8 mouse cellular contexts compared by ENCODE assay signal in genomic region chr1:74303509-74304338, GRCm38 (mm10). TPM values are rescaled to one million over a fixed set of nuclear protein-coding genes. Genes with fewer than 3 reads are reported as not detected.
DNase-seq lines count a peak whose midpoint lies in the region; ATAC-seq and TF ChIP-seq lines count a peak whose summit lies in the region.

No protein-coding gene starts in this region.

- peak; percentile 52 for DNase-seq in CH12.LX (ENCODE audit: extremely low read depth)
- DNase-seq in lung, adult 2 months = peak; percentile 86
- peak; percentile 31 for DNase-seq in thymus, adult 2 months

- TF ChIP-seq POLR2A in CH12.LX (IDR thresholded peaks at IDR 0.05; ENCODE audit: low read depth, low read length) = peak; percentile 63; the same call in 1 of the 2 replicates
- TF ChIP-seq POLR2A in bone marrow macrophage, adult 2 months (IDR thresholded peaks at IDR 0.05; ENCODE audit: borderline replicate concordance, low read depth, low read length) = 0 out of 2 replicates have a peak, but pooled peaks have one; percentile 27
- TF ChIP-seq POLR2A in embryonic fibroblast, embryonic 13.5 days (IDR thresholded peaks at IDR 0.05; ENCODE audit: low read depth, low read length) = peak; percentile 89
- TF ChIP-seq POLR2A in lung, adult 2 months (IDR thresholded peaks at IDR 0.05; ENCODE audit: borderline replicate concordance, extremely low read depth, low read depth, low read length) = peak; percentile 80
- no peak for TF ChIP-seq POLR2A in thymus, adult 2 months (IDR thresholded peaks at IDR 0.05; ENCODE audit: control insufficient read depth, extremely low read depth, insufficient read depth, low read length, poor library complexity)

- in situ Hi-C loops in CH12.LX (cut with MboI; ENCODE audit: low pct_ligation_motif_present, low pct_unique_long_range_greater_than_20kb, low sequenced_read_pairs) = no loop called here

- peaks cover 2% of the 10 kb centered on the region for H3K9me3 ChIP-seq in CH12.LX (replicated peaks; ENCODE audit: low read length)
- H3K9me3 ChIP-seq in heart, embryonic 14.5 days (ENCODE audit: control insufficient read depth, low read length) = no peaks in the 10 kb centered on the region
- no peaks in the 10 kb centered on the region for H3K9me3 ChIP-seq in kidney, embryonic 16.5 days (ENCODE audit: low read length)
- no peaks in the 10 kb centered on the region for H3K9me3 ChIP-seq in neural tube, embryonic 14.5 days (ENCODE audit: control insufficient read depth, low read length)

- ATAC-seq in heart, embryonic 14.5 days (ENCODE audit: insufficient number of reproducible peaks, insufficient read depth, low FRiP score, low read depth) = peak; percentile 79
- peak; percentile 95 for ATAC-seq in kidney, embryonic 16.5 days (ENCODE audit: low FRiP score, low TSS enrichment)
- peak; percentile 75; the same call in 1 of the 2 replicates for ATAC-seq in neural tube, embryonic 14.5 days (ENCODE audit: low read depth)

- H3K36me3 ChIP-seq in CH12.LX (replicated peaks in 1 of 2; ENCODE audit: control insufficient read depth in 1 of 2, insufficient read depth in 1 of 2, low read length in 1 of 2) = peaks cover 0 to 26% of the 10 kb centered on the region in 2 experiments
- H3K36me3 ChIP-seq in heart, embryonic 14.5 days (ENCODE audit: control insufficient read depth, insufficient read depth, low read length) = peaks cover 13% of the 10 kb centered on the region; the same call in 1 of the 2 replicates
- H3K36me3 ChIP-seq in kidney, embryonic 16.5 days (ENCODE audit: insufficient read depth, low read length) = no peaks in the 10 kb centered on the region
- H3K36me3 ChIP-seq in neural tube, embryonic 14.5 days (ENCODE audit: control insufficient read depth, insufficient read depth, low read length) = no peaks in the 10 kb centered on the region
- no peaks in the 10 kb centered on the region for H3K36me3 ChIP-seq in thymus, adult 2 months (ENCODE audit: control insufficient read depth, insufficient read depth, low read length)

- H3K9ac ChIP-seq in CH12.LX (ENCODE audit: insufficient read depth, low read depth) = peak overlapping the region; percentile 61
- peak overlapping the region; percentile 92 for H3K9ac ChIP-seq in heart, embryonic 14.5 days (ENCODE audit: low read length)
- peak overlapping the region; percentile 78 for H3K9ac ChIP-seq in kidney, embryonic 16.5 days (replicated peaks; ENCODE audit: low read length)
- H3K9ac ChIP-seq in neural tube, embryonic 14.5 days (replicated peaks; ENCODE audit: low read depth, low read length) = peak overlapping the region; percentile 43

- H3K79me2 ChIP-seq in CH12.LX (replicated peaks; ENCODE audit: control insufficient read depth, extremely low read depth, insufficient read depth, poor library complexity, severe bottlenecking) = peaks cover 24% of the 10 kb centered on the region

- H3K4me1 ChIP-seq in CH12.LX (ENCODE audit: control insufficient read depth in 1 of 2, insufficient read depth in 2 of 2) = peaks cover 14 to 67% of the 10 kb centered on the region in 2 experiments
- H3K4me1 ChIP-seq in bone marrow macrophage, adult 2 months (ENCODE audit: control insufficient read depth, insufficient read depth, low read length) = peaks cover 60% of the 10 kb centered on the region
- peaks cover 19% of the 10 kb centered on the region for H3K4me1 ChIP-seq in embryonic fibroblast, embryonic 13.5 days (ENCODE audit: control insufficient read depth, insufficient read depth, low read length)
- H3K4me1 ChIP-seq in heart, embryonic 14.5 days (ENCODE audit: control insufficient read depth in 2 of 2, insufficient read depth in 2 of 2, low read length in 2 of 2) = peaks cover 21 to 58% of the 10 kb centered on the region in 2 experiments
- H3K4me1 ChIP-seq in kidney, embryonic 16.5 days (ENCODE audit: insufficient read depth, low read length) = peaks cover 24% of the 10 kb centered on the region
- H3K4me1 ChIP-seq in lung, adult 2 months (ENCODE audit: control insufficient read depth, insufficient read depth, low read length) = peaks cover 38% of the 10 kb centered on the region
- peaks cover 7% of the 10 kb centered on the region; the same call in 1 of the 2 replicates for H3K4me1 ChIP-seq in neural tube, embryonic 14.5 days (ENCODE audit: control insufficient read depth, insufficient read depth, low read length)
- H3K4me1 ChIP-seq in thymus, adult 2 months (replicated peaks; ENCODE audit: control insufficient read depth, insufficient read depth, low read length) = peaks cover 22% of the 10 kb centered on the region

- no peak for TF ChIP-seq RAD21 in CH12.LX (IDR thresholded peaks at IDR 0.05; ENCODE audit: low read depth, low read length)

- dilution Hi-C loops in CH12.LX (cut with MboI; ENCODE audit: extremely low pct_ligation_motif_present, extremely low pct_unique_long_range_greater_than_20kb, low sequenced_read_pairs) = no loop called here

- TF ChIP-seq CTCF in CH12.LX (conservative IDR thresholded peaks at IDR 0.05 in 1 of 2, IDR thresholded peaks at IDR 0.05 in 1 of 2; ENCODE audit: low read depth in 2 of 2, low read length in 2 of 2) = 0 out of 4 replicates have a peak, but pooled peaks of 1 of the 2 experiments have one; percentile 1
- TF ChIP-seq CTCF in bone marrow macrophage, adult 2 months (IDR thresholded peaks at IDR 0.05; ENCODE audit: low read depth, low read length) = no peak
- TF ChIP-seq CTCF in embryonic fibroblast, embryonic 13.5 days (IDR thresholded peaks at IDR 0.05; ENCODE audit: borderline replicate concordance, insufficient read depth, low read length) = no peak
- TF ChIP-seq CTCF in lung, adult 2 months (IDR thresholded peaks at IDR 0.05; ENCODE audit: insufficient read depth, low read length) = no peak
- 0 out of 2 replicates have a peak, but pooled peaks have one; percentile 50 for TF ChIP-seq CTCF in thymus, adult 2 months (IDR thresholded peaks at IDR 0.05; ENCODE audit: borderline replicate concordance, control insufficient read depth, extremely low read depth, insufficient read depth, low read length, poor library complexity)

- TF ChIP-seq EP300 in CH12.LX (IDR thresholded peaks at IDR 0.05; ENCODE audit: low read length) = no peak

- peak overlapping the region; percentile 39 for H3K27ac ChIP-seq in CH12.LX (ENCODE audit: insufficient read depth, low read depth)
- H3K27ac ChIP-seq in bone marrow macrophage, adult 2 months (ENCODE audit: insufficient read depth, low read depth, low read length) = peak overlapping the region; percentile 67
- H3K27ac ChIP-seq in embryonic fibroblast, embryonic 13.5 days (ENCODE audit: insufficient read depth, low read length) = peak overlapping the region; percentile 88
- H3K27ac ChIP-seq in heart, embryonic 14.5 days (replicated peaks in 1 of 2; ENCODE audit: control insufficient read depth in 1 of 2, insufficient read depth in 1 of 2, low read depth in 2 of 2, low read length in 2 of 2) = peak overlapping the region; percentile 85 to 91
- peak overlapping the region; percentile 85 for H3K27ac ChIP-seq in kidney, embryonic 16.5 days (ENCODE audit: low read length)
- 0 out of 2 replicates have a peak overlapping the region, but pooled peaks have one; percentile 22 for H3K27ac ChIP-seq in neural tube, embryonic 14.5 days (ENCODE audit: low read depth, low read length)
- no peak overlapping the region for H3K27ac ChIP-seq in thymus, adult 2 months (ENCODE audit: control insufficient read depth, insufficient read depth, low read length)

- peak overlapping the region; percentile 91 for H3K4me2 ChIP-seq in CH12.LX (ENCODE audit: insufficient read depth, low read depth, poor library complexity, severe bottlenecking)
- H3K4me2 ChIP-seq in heart, embryonic 14.5 days (ENCODE audit: low read length) = peak overlapping the region; percentile 80
- H3K4me2 ChIP-seq in kidney, embryonic 16.5 days (replicated peaks; ENCODE audit: low read depth, low read length) = peak overlapping the region; percentile 69
- H3K4me2 ChIP-seq in neural tube, embryonic 14.5 days (ENCODE audit: low read depth, low read length) = peak overlapping the region; percentile 60

- WGBS in heart, embryonic 14.5 days = under 1% methylated on average over 53 of the region's 56 CpGs
- WGBS in kidney, embryonic 16.5 days = under 1% methylated on average over 56 of the region's 56 CpGs
- WGBS in lung, adult 2 months = under 1% methylated on average over 56 of the region's 56 CpGs
- WGBS in neural tube, embryonic 14.5 days = under 1% methylated on average over 55 of the region's 56 CpGs
- 1% methylated on average over 56 of the region's 56 CpGs for WGBS in thymus, adult 2 months

- H3K4me3 ChIP-seq in CH12.LX (replicated peaks in 1 of 3; ENCODE audit: low read depth in 2 of 3, low read length in 2 of 3, poor library complexity in 1 of 3) = peak overlapping the region; percentile 75 to 91 (median 79)
- H3K4me3 ChIP-seq in bone marrow macrophage, adult 2 months (ENCODE audit: insufficient read depth, low read length) = peak overlapping the region; percentile 85
- peak overlapping the region; percentile 87 for H3K4me3 ChIP-seq in embryonic fibroblast, embryonic 13.5 days (ENCODE audit: insufficient read depth, low read length)
- H3K4me3 ChIP-seq in heart, embryonic 14.5 days (ENCODE audit: control insufficient read depth in 1 of 2, insufficient read depth in 1 of 2, low read depth in 1 of 2, low read length in 2 of 2) = peak overlapping the region; percentile 74 to 95
- peak overlapping the region; percentile 68 for H3K4me3 ChIP-seq in kidney, embryonic 16.5 days (ENCODE audit: low read length)
- peak overlapping the region; percentile 96 for H3K4me3 ChIP-seq in lung, adult 2 months (replicated peaks; ENCODE audit: extremely low read depth, low read depth, low read length)
- H3K4me3 ChIP-seq in neural tube, embryonic 14.5 days (ENCODE audit: low read depth, low read length) = peak overlapping the region; percentile 38
- peak overlapping the region; percentile 58 for H3K4me3 ChIP-seq in thymus, adult 2 months (ENCODE audit: control insufficient read depth, insufficient read depth, low read length)

- no peaks in the 10 kb centered on the region for H3K27me3 ChIP-seq in CH12.LX (replicated peaks)
- no peaks in the 10 kb centered on the region for H3K27me3 ChIP-seq in heart, embryonic 14.5 days (ENCODE audit: control insufficient read depth, insufficient read depth, low read length)
- H3K27me3 ChIP-seq in kidney, embryonic 16.5 days (ENCODE audit: insufficient read depth, low read length) = no peaks in the 10 kb centered on the region
- no peaks in the 10 kb centered on the region for H3K27me3 ChIP-seq in neural tube, embryonic 14.5 days (ENCODE audit: control insufficient read depth, insufficient read depth, low read length)
- no peaks in the 10 kb centered on the region; the same call in 1 of the 2 replicates for H3K27me3 ChIP-seq in thymus, adult 2 months (ENCODE audit: control insufficient read depth, insufficient read depth, low read length)

RNA-seq across cellular contexts. Expression of gene Tmbim1, which starts 1.7 kb away (rescaled TPM):
- total RNA-seq in CH12.LX (2012; rRNA removed) (30.9 and 32.4 TPM in 2 replicates), CH12.LX (2014; rRNA removed) (26.6 and 28.3 TPM in 2 replicates)
- 31.1 and 35.1 TPM in 2 replicates for polyA plus RNA-seq in CH12.LX (2012; ENCODE audit: insufficient read length, low read depth)
- polyA plus RNA-seq in bone marrow macrophage, adult 2 months (2012; ENCODE audit: insufficient read depth, insufficient read length, missing spikeins) = 73.6 and 74.7 TPM in 2 replicates
- polyA plus RNA-seq in embryonic fibroblast, embryonic 13.5 days (2011; ENCODE audit: insufficient read length, low read depth, missing spikeins) = 88.6 and 115 TPM in 2 replicates
- polyA plus RNA-seq in heart, embryonic 14.5 days (2014; fragmentation: Nextera tagmentation; extraction: Ambion mirVana) = 39.1 and 40.5 TPM in 2 replicates
- polyA plus RNA-seq in kidney, embryonic 16.5 days (2015; fragmentation: Nextera tagmentation; extraction: Ambion mirVana) = 33.5 and 35.1 TPM in 2 replicates
- polyA plus RNA-seq in lung, adult 2 months (2012; rRNA removed) = 567 and 655 TPM in 2 replicates
- polyA plus RNA-seq in neural tube, embryonic 14.5 days (2014; fragmentation: Nextera tagmentation; extraction: Ambion mirVana) = 7.3 and 7.5 TPM in 2 replicates
- polyA plus RNA-seq in thymus, adult 2 months (2012; rRNA removed) = 55.5 and 69.2 TPM in 2 replicates

RNA-seq across cellular contexts. Expression of gene Pnkd, which starts 19.0 kb away (rescaled TPM):
- 117 and 154 TPM in 2 replicates for total RNA-seq in CH12.LX (2012; rRNA removed)
- total RNA-seq in CH12.LX (2014; rRNA removed) = 42.7 and 45.5 TPM in 2 replicates
- polyA plus RNA-seq in CH12.LX (2012; ENCODE audit: insufficient read length, low read depth) = 263 and 318 TPM in 2 replicates
- polyA plus RNA-seq in bone marrow macrophage, adult 2 months (2012; ENCODE audit: insufficient read depth, insufficient read length, missing spikeins) = 37.6 and 37.8 TPM in 2 replicates
- 19.6 and 21.5 TPM in 2 replicates for polyA plus RNA-seq in embryonic fibroblast, embryonic 13.5 days (2011; ENCODE audit: insufficient read length, low read depth, missing spikeins)
- 320 and 338 TPM in 2 replicates for polyA plus RNA-seq in heart, embryonic 14.5 days (2014; fragmentation: Nextera tagmentation; extraction: Ambion mirVana)
- 149 and 156 TPM in 2 replicates for polyA plus RNA-seq in kidney, embryonic 16.5 days (2015; fragmentation: Nextera tagmentation; extraction: Ambion mirVana)
- 63.0 and 63.5 TPM in 2 replicates for polyA plus RNA-seq in lung, adult 2 months (2012; rRNA removed)
- polyA plus RNA-seq in neural tube, embryonic 14.5 days (2014; fragmentation: Nextera tagmentation; extraction: Ambion mirVana) = 137 and 145 TPM in 2 replicates
- 41.1 and 50.1 TPM in 2 replicates for polyA plus RNA-seq in thymus, adult 2 months (2012; rRNA removed)

RNA-seq across cellular contexts. Expression of gene Aamp, which starts 19.2 kb away (rescaled TPM):
- total RNA-seq in CH12.LX (2012; rRNA removed) (151 and 163 TPM in 2 replicates), CH12.LX (2014; rRNA removed) (103 and 108 TPM in 2 replicates)
- polyA plus RNA-seq in CH12.LX (2012; ENCODE audit: insufficient read length, low read depth) = 172 and 193 TPM in 2 replicates
- 104 and 124 TPM in 2 replicates for polyA plus RNA-seq in bone marrow macrophage, adult 2 months (2012; ENCODE audit: insufficient read depth, insufficient read length, missing spikeins)
- polyA plus RNA-seq in embryonic fibroblast, embryonic 13.5 days (2011; ENCODE audit: insufficient read length, low read depth, missing spikeins) = 85.7 and 90.3 TPM in 2 replicates
- polyA plus RNA-seq in heart, embryonic 14.5 days (2014; fragmentation: Nextera tagmentation; extraction: Ambion mirVana) = 180 and 187 TPM in 2 replicates
- 322 and 350 TPM in 2 replicates for polyA plus RNA-seq in kidney, embryonic 16.5 days (2015; fragmentation: Nextera tagmentation; extraction: Ambion mirVana)
- 141 and 172 TPM in 2 replicates for polyA plus RNA-seq in lung, adult 2 months (2012; rRNA removed)
- polyA plus RNA-seq in neural tube, embryonic 14.5 days (2014; fragmentation: Nextera tagmentation; extraction: Ambion mirVana) = 188 and 204 TPM in 2 replicates
- 183 and 201 TPM in 2 replicates for polyA plus RNA-seq in thymus, adult 2 months (2012; rRNA removed)

RNA-seq across cellular contexts. Expression of gene Gpbar1, which starts 25.4 kb away (rescaled TPM):
- 0.21 TPM in 1 of 2 replicates, not detected in the other for total RNA-seq in CH12.LX (2012; rRNA removed)
- not detected in 2 replicates for total RNA-seq in CH12.LX (2014; rRNA removed)
- not detected in 2 replicates for polyA plus RNA-seq in CH12.LX (2012; ENCODE audit: insufficient read length, low read depth)
- not detected in 2 replicates for polyA plus RNA-seq in bone marrow macrophage, adult 2 months (2012; ENCODE audit: insufficient read depth, insufficient read length, missing spikeins)
- polyA plus RNA-seq in embryonic fibroblast, embryonic 13.5 days (2011; ENCODE audit: insufficient read length, low read depth, missing spikeins) = 0.92 and 1.3 TPM in 2 replicates
- 0.57 and 0.69 TPM in 2 replicates for polyA plus RNA-seq in heart, embryonic 14.5 days (2014; fragmentation: Nextera tagmentation; extraction: Ambion mirVana)
- polyA plus RNA-seq in kidney, embryonic 16.5 days (2015; fragmentation: Nextera tagmentation; extraction: Ambion mirVana) = 1.6 and 1.9 TPM in 2 replicates
- 0.18 and 0.22 TPM in 2 replicates for polyA plus RNA-seq in lung, adult 2 months (2012; rRNA removed)
- not detected in 2 replicates for polyA plus RNA-seq in neural tube, embryonic 14.5 days (2014; fragmentation: Nextera tagmentation; extraction: Ambion mirVana)
- polyA plus RNA-seq in thymus, adult 2 months (2012; rRNA removed) = 0.40 and 1.3 TPM in 2 replicates

RNA-seq across cellular contexts. Expression of gene Catip, which starts 58.2 kb away (rescaled TPM):
- 0.21 and 0.30 TPM in 2 replicates for total RNA-seq in CH12.LX (2012; rRNA removed)
- total RNA-seq in CH12.LX (2014; rRNA removed) = 0.11 and 0.20 TPM in 2 replicates
- polyA plus RNA-seq in CH12.LX (2012; ENCODE audit: insufficient read length, low read depth) = 2.1 and 2.6 TPM in 2 replicates
- polyA plus RNA-seq in bone marrow macrophage, adult 2 months (2012; ENCODE audit: insufficient read depth, insufficient read length, missing spikeins) = 0.60 and 0.76 TPM in 2 replicates
- polyA plus RNA-seq in embryonic fibroblast, embryonic 13.5 days (2011; ENCODE audit: insufficient read length, low read depth, missing spikeins) = 3.6 and 3.7 TPM in 2 replicates
- polyA plus RNA-seq in heart, embryonic 14.5 days (2014; fragmentation: Nextera tagmentation; extraction: Ambion mirVana) = 0.34 and 0.55 TPM in 2 replicates
- 0.50 and 0.53 TPM in 2 replicates for polyA plus RNA-seq in kidney, embryonic 16.5 days (2015; fragmentation: Nextera tagmentation; extraction: Ambion mirVana)
- polyA plus RNA-seq in lung, adult 2 months (2012; rRNA removed) = 10.2 TPM in 2 replicates
- 0.86 and 1.1 TPM in 2 replicates for polyA plus RNA-seq in neural tube, embryonic 14.5 days (2014; fragmentation: Nextera tagmentation; extraction: Ambion mirVana)
- polyA plus RNA-seq in thymus, adult 2 months (2012; rRNA removed) = 0.13 and 0.27 TPM in 2 replicates

Comparison
In these comparisons a context has a peak if more than half of its experiments do, and no peak if none do; other contexts are left out.
1. DNase-seq: peak in every context shown above with its lines; median percentile 86 in lung, adult 2 months; 52 in CH12.LX; 31 in thymus, adult 2 months.
2. H3K4me3 ChIP-seq: peak in every context shown above with its lines; median percentile 96 in lung, adult 2 months; 87 in embryonic fibroblast, embryonic 13.5 days; 85 in bone marrow macrophage, adult 2 months; 84 in heart, embryonic 14.5 days; 79 in CH12.LX; 68 in kidney, embryonic 16.5 days; 58 in thymus, adult 2 months; 38 in neural tube, embryonic 14.5 days.